Mouse (Mus musculus): Measurements from ENCODE around the gene Maff.
A peak's percentile ranks its signal among the peaks of the same experiment; 100 is the strongest.

Gene Maff

DNA sequence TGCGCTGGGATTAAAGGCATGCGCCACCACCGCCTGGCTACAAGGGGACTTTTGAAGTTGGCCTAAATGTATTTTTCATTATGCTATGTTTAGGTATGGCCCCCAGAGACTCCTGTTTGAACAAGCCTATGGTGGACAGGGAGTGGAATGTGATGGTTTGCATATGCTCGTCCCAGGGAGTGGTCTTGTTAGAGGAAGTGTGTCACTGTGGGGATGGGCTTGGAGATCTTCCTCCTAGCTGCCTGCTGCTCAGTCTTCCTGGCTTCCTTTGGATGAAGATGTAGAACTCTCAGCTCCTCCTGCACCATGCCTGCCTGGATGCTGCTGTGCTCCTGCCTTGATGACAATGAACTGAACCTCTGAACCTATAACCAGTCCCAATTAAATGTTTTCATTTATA is 15.9 kb upstream of the Maff start:
- no peak for DNase-seq

DNA sequence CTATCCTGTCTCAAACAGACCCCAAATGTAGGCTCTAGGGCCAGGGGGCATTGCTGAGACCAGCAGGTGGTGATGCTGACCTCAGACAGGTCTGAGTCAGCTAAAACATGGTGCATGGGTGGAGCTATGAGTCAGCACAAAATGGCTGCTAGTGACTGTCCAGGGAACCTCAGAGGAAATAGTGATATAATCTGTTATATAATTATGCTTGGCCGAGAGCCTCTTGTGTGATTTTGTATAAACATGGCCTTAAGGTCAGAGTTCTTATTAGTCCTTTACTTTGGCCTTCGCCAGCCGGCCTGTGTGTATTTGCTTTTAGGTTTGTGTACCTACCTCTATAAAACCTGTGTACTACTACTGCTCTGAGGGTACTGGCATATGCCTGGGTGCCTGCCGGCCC is 13.0 kb upstream of the Maff start:
- peak; percentile 45 to 54 for DNase-seq

DNA sequence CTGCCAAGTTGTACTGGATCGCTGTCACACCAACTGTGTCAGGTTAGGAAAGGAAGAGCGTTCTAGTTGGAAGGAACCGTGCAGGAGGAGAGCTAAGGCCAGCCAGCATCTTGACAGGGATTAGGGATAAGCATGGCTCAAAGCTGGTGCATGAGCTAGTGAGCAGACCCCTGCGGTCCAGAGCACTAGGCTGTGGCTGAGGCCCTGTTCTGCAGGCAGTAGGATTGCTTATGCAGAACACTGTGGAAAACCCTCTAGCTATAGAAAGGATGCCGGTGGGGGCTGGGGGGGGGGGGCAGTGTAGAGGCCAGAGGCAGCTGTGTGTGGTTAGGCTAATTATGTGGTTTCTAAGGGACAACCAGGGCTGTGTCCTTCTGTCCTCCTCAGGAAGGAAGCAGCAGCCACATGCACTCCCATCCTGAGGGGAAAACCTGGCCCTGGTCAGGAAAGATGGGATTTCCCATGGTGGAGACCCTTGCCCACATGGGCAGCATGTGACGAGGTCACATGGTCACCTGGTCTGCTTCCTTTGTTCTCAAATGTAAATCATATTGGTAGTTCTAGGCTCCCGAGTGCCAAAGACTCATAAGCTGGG is 11.3 kb upstream of the Maff start:
- DNase-seq = no peak

DNA sequence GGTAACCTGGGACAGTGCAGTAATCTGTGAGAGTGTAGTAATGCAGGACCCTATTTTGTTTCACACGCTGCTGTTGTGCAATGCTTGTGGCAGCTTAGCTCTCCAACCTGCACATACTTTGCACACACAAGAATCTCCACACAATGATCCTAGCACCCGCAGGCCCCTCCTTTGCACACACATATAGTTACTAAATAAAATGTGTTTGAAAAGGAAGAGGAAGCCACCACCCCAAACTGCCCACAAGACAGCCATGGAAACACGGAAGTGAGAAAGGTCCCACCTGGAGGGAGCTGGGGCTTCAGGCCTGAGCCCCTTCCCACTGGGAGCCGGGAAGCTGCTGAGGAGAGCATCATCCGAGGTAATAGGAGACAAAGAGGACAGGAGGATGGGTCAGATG is 7.4 kb upstream of the Maff start:
- no peak for DNase-seq

DNA sequence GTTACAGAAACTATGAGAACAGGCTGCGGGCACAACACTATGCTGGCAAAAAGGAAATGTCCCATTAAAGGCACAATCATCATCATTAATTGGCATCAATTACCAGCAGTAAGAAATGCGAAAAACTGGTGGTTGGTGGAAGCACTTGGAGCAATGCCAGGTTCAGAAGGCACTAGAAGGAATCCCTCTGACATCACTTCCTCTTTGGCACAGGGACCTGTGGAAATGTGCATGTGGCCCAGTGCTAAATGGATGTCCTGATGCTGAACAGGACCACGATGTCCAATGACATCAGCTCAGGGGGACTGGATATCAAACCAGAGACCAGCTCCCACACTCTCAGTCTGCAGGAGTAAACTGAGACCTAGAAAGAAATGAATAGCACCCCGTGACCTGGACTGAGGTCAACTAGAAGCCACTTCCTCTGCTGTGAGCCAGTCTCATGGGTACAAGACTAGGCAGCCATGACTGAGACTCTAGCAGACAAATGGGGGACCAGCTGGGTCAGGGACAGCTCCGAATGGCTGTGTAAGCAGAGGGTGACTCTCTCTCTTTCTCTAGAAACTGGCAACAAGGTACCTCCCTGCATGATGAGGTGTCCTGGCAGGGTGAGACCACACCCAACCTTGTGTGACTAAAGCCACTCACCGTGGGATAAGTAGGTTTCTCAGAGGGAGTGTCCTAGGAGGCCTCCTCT is 3.6 kb upstream of the Maff start:
- DNase-seq = no peak

DNA sequence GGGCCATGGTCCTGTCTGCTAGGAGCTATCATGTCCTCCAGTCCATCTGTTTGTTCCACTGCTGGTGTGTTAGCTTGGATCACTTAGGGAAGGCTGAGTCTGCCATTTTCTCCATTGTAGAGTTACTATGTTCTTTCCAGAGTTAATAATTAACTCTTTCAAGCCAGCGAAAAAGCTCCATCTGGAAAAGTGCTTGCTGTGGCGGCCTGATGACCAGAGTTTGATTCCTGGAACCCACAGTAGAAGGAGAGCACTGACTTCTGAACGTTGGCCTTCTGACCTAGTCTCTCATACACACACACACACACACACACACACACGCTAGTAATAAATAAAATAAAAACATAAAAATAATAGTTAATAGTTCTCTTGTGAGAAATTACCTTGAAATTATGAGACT is 1.8 kb upstream of the Maff start:
- DNase-seq = peak; percentile 44 to 71

DNA sequence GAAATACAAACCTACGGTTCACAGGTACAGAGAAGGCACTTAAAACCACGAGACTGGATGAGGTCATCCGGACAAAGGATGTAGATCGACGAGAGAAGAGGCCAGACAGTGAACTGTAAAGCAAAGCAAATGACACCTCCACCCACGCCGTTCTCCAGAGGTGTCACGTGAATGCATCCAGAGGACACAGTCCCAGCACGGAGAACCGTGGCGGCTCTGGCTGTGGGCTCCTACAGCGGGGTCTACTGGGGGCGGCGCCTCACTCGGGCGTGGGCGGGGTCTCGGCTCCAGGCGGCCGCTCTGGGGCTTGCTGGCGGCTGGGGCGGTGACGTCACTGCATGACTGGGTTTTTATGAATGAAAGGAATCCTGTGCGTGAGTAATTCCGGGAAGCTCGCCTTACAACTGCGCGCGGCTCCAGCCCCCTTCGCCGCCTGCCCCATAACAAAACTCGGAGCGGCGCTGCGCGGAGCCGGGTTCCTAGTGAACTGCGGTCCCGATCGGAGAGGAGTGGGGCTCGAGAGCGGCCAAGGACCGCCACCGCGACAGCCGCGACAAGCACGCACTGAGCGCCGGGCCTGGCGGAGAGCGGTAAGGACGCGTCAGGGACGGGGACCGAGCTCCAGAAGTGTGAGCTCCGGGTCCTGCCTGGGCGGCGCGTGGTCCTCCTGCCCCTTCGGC is 884 bp downstream of the Maff start:
- DNase-seq = peak; percentile 79 to 87

DNA sequence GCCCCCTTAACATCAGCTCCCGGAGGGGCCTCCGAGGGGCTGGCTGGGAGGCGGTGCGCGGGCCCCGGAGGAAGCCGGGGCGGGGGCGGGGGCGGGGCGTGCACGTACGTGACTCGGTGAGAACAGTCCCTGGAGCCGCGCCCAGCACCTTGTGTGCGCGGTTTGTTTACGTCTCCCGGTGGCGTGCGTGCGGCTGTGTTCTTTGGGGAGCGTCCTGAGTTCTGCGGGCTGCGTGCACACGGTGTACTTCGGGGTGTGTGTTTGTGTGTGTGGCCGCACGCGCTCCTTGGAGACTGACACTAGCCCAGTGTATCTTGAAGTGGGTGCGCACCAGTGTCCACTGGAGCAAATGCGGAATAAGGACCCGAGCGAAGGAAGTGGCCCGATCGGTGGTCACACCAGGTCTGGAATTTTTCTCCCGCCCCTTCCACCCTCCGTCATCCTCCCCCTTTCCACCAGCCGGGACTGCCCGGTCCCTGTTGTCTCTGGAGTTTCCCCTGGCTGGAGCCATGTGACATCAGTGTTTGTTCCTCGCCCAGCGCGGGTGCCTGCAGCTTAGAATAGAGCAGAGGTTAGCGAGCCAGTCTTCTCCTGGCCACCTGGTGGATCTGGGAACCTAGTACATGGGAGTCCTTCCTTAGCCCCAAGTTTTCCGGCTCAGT is 1.6 kb downstream of the Maff start:
- peak; percentile 59 to 66 for DNase-seq

DNA sequence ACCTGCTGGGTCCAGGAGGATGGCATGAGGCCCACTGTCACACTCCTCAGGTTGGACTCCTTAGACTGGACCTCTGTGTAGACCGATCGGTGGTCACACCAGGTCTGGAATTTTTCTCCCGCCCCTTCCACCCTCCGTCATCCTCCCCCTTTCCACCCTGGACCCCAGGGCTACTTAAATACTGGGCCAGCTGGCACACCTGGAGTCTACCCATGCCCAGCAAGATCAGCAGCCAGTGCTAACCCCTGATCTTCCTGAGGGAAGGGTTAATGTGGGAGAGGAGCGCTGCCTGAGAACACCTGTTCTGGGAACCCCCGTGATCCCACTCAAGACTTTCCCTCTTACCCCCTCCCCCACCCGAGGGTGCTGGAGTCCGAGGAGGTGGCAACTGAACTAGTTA is 2.2 kb downstream of the Maff start:
- no peak for DNase-seq

DNA sequence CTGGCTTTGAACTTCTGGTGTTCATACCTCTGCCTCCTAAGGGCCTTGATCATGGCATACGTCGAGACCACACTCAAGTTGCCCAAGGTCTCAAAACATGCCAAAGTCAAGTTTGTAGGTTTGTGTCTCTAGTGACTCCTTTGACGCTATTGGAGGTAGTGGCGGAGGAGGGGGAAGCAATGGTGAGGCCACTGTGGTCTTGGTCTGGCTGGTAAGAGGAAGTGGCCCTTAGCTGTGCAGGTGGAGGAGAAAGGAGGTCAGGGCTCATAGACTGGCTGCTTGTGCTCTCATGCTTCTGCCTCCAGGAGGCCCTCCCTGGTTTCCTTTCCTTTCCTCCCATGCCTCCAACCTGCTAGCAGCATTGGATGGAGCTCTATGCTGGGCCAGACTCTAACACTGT is 4.4 kb downstream of the Maff start:
- no peak for DNase-seq

DNA sequence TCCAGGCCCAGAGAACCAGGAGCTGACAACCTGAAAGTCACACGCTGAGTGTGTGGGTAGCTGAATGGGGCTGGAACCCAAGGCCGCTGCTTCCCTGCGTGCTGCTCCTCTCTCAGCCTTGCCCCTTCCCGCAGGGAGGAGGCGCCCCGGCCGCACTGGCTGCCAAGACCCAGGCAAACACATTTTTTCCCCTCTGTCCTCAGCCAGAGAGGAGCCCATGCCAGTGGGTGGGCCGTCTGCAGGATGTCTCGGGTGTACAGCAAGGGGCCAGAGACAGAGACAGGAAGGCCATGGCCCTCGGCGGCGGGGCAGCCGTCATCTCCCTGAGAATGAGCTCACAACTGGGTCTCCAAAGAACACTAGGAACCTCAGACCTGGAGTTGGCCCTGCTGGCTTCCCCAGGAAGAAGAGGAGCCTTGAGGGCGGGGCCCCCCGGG is 4.9 kb downstream of the Maff start:
- DNase-seq = peak; percentile 37 to 61

DNA sequence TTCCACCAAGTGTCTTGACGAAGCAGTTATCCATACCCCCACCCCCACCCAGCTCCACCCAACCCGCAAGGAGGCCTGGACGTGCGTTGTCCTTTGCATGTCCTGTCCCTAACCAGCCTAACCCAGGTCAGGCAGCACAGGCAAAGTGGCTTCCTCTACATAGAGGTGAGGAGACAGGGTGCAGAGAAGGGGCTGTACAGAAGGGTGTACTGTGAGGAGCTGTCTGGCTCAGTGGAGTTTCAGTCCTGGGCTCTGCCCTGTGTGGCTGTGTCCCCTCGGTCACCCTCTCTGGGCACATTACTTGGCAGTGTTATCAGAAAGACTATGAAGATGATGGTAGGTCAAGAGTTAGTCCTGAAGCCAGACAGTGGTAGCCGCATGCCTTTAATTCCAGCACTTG is 6.1 kb downstream of the Maff start:
- no peak for DNase-seq

DNA sequence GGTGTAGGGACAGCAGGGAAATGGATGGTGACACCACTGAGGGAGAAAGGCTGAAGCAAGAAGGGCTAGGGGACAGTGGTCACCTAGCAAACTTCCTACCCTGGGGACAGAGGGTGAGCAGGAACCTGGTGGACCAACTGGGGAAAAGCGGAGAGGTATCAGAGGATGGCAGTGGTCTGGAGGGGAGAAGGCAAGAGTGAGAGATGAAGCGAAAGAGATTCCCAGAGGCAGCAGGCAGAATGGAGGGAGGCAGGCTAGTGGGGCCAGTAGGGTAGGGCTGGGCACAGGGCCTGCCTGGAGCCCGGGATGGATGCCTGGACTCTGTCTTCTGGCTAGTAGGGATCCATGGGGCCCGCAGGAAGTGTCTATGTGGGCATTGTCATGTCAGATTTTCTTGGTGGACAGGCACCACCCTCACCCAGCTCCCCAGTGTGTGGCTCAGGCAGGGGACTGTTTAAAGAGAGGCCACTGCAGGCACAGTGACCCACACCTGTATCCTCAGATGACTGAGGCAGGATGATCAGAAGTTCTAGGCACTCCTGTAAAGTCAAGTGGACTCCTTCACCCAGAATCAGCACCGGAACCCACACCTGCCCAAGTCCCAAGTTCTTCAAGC is 7.4 kb downstream of the Maff start:
- DNase-seq = no peak

DNA sequence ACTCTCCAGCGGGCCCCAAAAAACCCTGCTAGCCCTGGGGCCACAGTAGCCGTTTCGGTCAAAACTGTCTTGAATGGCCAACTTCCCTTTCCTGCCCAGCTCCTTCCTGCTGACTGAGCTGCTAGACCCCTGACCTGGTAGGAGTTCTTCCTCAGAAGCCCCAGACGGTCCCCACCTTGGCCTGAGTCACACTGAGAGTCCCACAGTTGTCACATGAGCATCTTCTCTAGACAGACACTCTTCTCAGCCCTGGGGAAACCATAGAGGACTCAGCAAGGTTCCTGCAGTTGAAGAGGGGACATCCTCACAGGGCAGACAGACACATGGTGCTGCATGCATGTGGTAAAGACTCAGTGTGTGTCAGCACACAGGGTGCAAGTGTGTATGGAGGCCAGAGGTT is 8.2 kb downstream of the Maff start:
- DNase-seq = no peak

DNA sequence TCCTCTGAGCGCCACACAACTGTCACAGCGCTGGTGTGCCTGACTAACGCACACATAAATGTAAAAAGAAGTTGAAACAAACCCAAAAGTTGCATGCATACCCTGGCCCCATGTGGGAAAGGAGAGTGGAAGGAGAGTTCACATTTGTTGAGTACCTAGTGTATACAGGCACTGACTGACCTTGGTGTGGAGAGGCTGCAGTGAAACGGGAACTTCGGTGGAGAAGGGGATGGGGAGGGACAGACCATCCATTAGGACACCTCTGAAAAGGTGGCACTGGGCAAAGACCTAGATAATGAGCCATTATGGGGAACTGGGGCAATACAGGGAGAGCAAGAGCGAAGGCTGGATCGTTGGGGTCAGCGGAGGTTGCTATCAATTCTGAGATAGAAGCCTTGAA is 10.1 kb downstream of the Maff start:
- DNase-seq = no peak

DNA sequence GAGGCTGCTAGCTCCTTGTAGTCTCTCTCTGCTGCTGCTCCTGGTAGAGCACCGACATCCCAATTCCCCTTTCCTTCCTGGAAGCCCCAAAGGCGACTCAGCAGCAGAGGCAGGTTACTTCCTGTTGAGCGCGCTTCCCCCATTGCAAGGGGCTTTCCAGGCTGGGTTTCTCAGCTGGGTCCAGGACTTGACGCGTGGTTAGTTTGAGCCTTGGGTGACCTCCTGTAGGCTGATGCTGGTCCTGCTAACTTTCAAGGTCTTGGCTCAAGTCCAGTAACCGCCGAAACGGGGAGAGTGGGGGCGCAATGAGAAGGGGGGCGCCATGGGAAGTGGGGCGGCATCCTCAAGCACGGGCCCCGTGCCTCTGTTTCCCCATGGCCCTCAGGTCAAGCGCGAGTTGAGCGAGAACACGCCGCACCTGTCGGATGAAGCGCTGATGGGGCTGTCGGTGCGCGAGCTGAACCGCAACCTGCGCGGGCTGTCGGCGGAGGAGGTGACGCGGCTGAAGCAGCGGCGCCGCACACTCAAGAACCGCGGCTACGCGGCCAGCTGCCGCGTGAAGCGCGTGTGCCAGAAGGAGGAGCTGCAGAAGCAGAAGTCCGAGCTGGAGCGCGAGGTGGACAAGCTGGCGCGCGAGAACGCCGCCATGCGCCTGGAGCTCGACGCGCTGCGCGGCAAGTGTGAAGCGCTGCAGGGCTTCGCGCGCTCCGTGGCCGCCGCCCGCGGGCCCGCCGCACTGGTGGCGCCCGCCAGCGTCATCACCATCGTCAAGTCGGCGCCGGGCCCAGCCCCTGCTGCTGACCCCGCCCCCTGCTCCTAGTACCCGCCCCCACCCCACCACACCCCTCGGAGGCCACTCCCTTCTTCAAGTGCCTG is 10.9 kb downstream of the Maff start:
- DNase-seq = peak; percentile 38 to 55

DNA sequence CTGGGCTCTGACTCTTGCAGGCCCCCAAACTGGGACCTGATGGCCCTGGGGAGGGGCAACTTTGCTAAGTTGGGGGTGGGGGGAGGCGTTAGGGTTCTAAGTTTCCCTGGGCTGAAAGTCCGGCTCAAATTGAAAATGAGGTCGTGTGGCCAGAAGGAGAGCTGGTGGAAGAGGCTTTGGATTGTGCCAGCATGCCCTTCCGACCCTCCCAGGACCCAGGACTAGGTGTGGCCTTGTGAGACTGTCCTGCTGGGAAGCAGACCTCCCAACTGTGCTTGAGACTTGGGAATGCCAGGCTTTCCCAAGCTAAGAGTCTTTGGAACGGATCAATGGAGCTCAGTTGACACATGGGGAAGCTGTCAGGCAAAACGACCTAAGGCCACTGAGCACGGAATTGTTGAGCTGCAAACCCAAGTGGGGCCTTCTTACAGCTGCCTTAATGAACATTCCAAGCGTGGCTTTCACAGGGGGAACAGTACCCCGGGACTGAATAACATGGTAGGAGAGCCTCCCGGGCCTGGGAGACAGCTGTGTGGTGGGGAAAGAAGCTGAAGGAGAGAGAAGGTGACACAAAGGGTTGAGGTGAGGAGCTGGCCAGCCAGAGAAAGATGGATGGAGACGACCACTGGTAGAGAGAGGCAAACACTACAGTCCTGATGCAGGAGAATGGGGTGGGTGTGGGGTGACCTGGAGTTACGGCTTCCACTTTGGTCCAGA is 11.7 kb downstream of the Maff start:
- DNase-seq = peak; percentile 24 to 25

DNA sequence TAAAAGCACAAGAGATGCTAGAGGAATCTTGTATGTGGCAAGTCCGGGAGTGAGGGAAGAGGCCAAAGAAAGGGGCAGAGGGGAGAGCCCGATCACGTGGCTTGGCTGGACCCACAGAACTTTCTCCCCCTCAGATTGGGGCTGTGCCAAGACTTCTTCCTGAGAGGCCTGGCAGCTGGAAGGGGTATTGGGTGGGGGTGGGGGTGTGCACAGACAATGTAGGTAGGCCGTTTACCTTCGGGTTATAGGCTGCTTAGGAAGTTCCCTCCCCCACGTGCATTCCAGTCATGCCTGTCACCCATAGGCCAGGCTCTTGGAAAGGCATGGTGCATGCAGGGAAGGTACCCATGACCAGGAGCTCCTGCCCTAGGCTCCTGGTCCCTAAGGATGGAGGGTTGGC is 13.5 kb downstream of the Maff start:
- peak; percentile 53 to 68 for DNase-seq

DNA sequence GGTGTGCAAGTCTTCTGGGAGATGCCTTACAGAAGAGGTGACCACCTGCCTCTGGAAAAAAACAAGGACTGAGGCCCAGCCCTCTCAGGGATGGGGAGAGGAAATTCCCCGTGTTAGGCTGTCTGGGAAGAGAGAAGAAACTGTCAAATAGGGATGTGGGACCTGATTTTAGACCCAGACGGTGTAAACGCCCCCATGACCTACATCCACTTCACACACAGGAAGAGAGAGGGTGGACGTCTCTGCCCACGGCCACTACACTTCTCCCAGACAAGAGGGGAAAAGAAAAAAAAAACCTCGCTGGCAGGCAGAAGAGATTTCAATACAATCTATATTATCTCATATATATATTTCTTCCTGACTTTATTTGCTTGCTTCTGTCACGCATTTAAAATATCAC is 13.9 kb downstream of the Maff start:
- no peak for DNase-seq

DNA sequence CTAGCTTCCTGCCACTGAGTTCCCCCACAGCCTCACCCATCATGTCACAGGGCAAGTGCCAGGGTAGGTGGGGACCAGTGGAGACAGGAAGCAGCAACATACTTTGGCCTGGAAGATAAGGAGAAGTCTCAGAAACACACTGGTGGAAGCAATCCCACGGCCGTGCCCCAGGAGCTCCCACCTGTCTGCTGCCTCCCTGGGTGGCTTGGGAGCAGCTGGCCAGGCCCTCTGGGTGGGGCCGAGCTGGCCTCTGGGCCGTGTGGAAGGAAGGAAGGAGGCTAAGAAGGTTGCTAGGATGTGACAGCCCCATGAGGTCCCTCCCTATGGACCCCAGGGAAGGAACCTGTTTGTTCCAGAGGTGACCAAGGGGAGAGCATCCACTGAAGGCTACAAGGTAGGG is 14.6 kb downstream of the Maff start:
- DNase-seq = no peak

DNA sequence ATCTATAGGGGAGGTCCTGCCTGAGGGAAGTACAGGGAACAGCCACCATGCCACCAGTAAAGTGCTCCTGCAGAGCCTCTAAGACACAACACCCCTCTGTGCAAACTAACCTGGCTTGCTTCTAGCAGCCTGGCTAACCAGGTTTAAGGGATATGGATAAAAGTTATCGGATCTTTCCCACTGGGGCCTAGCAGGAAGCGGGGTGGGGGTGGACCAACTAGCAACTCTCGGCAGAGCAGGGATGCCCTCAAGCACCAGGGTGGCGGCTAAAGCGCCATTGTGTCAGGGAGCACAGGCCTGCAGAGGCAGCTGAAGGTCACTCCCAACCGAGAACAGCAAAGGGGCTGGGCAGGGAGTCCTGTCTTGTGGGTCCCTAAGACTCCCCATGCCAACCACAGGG is 17.7 kb downstream of the Maff start:
- no peak for DNase-seq

DNA sequence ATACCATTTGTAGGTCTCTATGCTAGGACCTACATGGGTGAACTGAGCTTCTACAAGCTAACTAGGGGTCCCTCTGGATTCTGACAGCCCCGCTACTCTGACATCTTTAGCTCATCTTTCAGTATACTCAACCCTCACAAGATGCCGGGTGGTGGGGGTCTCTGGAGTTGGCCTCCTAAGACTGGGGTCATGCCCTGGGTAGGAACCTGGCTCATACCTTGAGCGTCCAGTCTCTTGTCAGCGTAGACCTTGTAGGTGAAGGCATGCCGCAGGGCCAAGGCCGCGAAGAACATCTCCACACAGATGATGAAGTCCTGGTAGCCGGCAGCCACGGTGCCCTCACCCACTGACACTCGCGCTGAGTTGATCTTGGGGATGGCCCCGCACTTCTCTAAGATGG is 18.6 kb downstream of the Maff start:
- DNase-seq = no peak
